Mouse (Mus musculus) CH12.LX (cell line): ENCODE data around the gene Smim22. TPM values are rescaled to one million over a fixed set of nuclear protein-coding genes. Genes with fewer than 3 reads are reported as not detected.

Source experiments
- DNase-seq: peaks from one replicate; pipeline ENCODE4 v3.0.0-alpha.2; 2013; ENCODE audit errors: extremely low read depth
- H3K27ac ChIP-seq: 2 replicates; pipeline ENCODE4 v1.5.1; 2012; ENCODE audit warnings: low read depth, mild to moderate bottlenecking, control low read depth, moderate library complexity; ENCODE audit not compliant: insufficient read depth
- H3K27me3 ChIP-seq: replicated peaks from 2 replicates; pipeline ENCODE3; 2012; ENCODE audit warnings: inconsistent platforms
- H3K36me3 ChIP-seq, 2 experiments: replicated peaks in 1 of 2; 2 replicates each; pipeline versions ENCODE3 to v1.6.1; 2012; ENCODE audit warnings: inconsistent platforms in 1 of 2, low read length in 1 of 2, mild to moderate bottlenecking in 1 of 2, mixed read lengths in 1 of 2, moderate library complexity in 1 of 2; ENCODE audit not compliant: control insufficient read depth in 1 of 2, insufficient read depth in 1 of 2
- H3K4me1 ChIP-seq, 2 experiments: 2 replicates each; pipeline ENCODE4 v1.6.1; 2012; ENCODE audit warnings: inconsistent platforms in 1 of 2, moderate library complexity in 1 of 2; ENCODE audit not compliant: insufficient read depth in 2 of 2, control insufficient read depth in 1 of 2
- H3K4me2 ChIP-seq: 2 replicates; pipeline ENCODE4 v1.6.1; 2012; ENCODE audit warnings: low read depth, mild to moderate bottlenecking, control low read depth; ENCODE audit not compliant: poor library complexity, insufficient read depth, severe bottlenecking
- H3K4me3 ChIP-seq, 3 experiments: fragments of 150-350 bp in 1 of 3; sonication (generic) in 1 of 3; replicated peaks in 1 of 3; 2 replicates each; pipeline versions ENCODE3 to v1.5.1; 2011 to 2012; ENCODE audit warnings: low read depth in 2 of 3, low read length in 2 of 3, mild to moderate bottlenecking in 2 of 3, moderate library complexity in 2 of 3, control low read depth in 1 of 3, improper control_type of control experiment in 1 of 3, inconsistent platforms in 1 of 3, mixed read lengths in 1 of 3; ENCODE audit not compliant: poor library complexity in 1 of 3
- H3K79me2 ChIP-seq: replicated peaks from 2 replicates; pipeline ENCODE4 v1.6.1; 2012; ENCODE audit warnings: mild to moderate bottlenecking, moderate library complexity; ENCODE audit not compliant: control insufficient read depth, poor library complexity, insufficient read depth, severe bottlenecking; ENCODE audit errors: extremely low read depth
- H3K9ac ChIP-seq: 2 replicates; pipeline ENCODE4 v1.6.1; 2012; ENCODE audit warnings: low read depth, mild to moderate bottlenecking, control low read depth, moderate library complexity; ENCODE audit not compliant: insufficient read depth
- H3K9me3 ChIP-seq: replicated peaks from 2 replicates; pipeline ENCODE3; 2012; ENCODE audit warnings: low read length, inconsistent platforms, mixed read lengths
- CHD2 ChIP-seq: IDR thresholded peaks from 2 replicates; pipeline ENCODE4 v1.6.1; 2011; ENCODE audit warnings: low read length, improper control_type of control experiment
- CTCF ChIP-seq, 2 experiments: IDR thresholded peaks in 1 of 2; conservative IDR thresholded peaks in 1 of 2; 2 replicates each; pipeline ENCODE4 v1.5.1; 2011 to 2012; ENCODE audit warnings: low read depth in 2 of 2, low read length in 2 of 2, improper control_type of control experiment in 1 of 2, inconsistent platforms in 1 of 2, mild to moderate bottlenecking in 1 of 2, moderate library complexity in 1 of 2
- ELF1 ChIP-seq: IDR thresholded peaks from 2 replicates; pipeline ENCODE4 v1.6.1; 2014; ENCODE audit warnings: low read depth, mild to moderate bottlenecking, inconsistent platforms, low read length, improper control_type of control experiment
- EP300 ChIP-seq: IDR thresholded peaks from 2 replicates; pipeline ENCODE4 v1.6.1; 2011; ENCODE audit warnings: low read length, improper control_type of control experiment
- ETS1 ChIP-seq: conservative IDR thresholded peaks from 2 replicates; pipeline ENCODE4 v1.6.1; 2012; ENCODE audit warnings: low read depth, mild to moderate bottlenecking, inconsistent platforms, low read length, improper control_type of control experiment, moderate library complexity
- GABPA ChIP-seq: IDR thresholded peaks from 2 replicates; pipeline ENCODE4 v1.6.1; 2012; ENCODE audit warnings: low read depth, low read length, improper control_type of control experiment, inconsistent platforms; ENCODE audit not compliant: insufficient replicate concordance
- HCFC1 ChIP-seq: IDR thresholded peaks from 2 replicates; pipeline ENCODE4 v1.6.1; 2012; ENCODE audit warnings: low read depth, mild to moderate bottlenecking, inconsistent platforms, low read length, improper control_type of control experiment
- IRF4 ChIP-seq: IDR thresholded peaks from 2 replicates; pipeline ENCODE4 v1.6.1; 2014; ENCODE audit warnings: low read depth, mild to moderate bottlenecking, inconsistent platforms, low read length, improper control_type of control experiment
- JUN ChIP-seq: IDR thresholded peaks from 2 replicates; pipeline ENCODE4 v1.6.1; 2011; ENCODE audit warnings: low read depth, mild to moderate bottlenecking, low read length, improper control_type of control experiment, moderate library complexity; ENCODE audit not compliant: insufficient read depth
- JUND ChIP-seq: conservative IDR thresholded peaks from 2 replicates; pipeline ENCODE4 v1.6.1; 2011; ENCODE audit warnings: low read depth, low read length, improper control_type of control experiment
- MAFK ChIP-seq: IDR thresholded peaks from 2 replicates; pipeline ENCODE4 v1.6.1; 2011; ENCODE audit warnings: low read length, improper control_type of control experiment; ENCODE audit not compliant: insufficient replicate concordance
- MAZ ChIP-seq: IDR thresholded peaks from 2 replicates; pipeline ENCODE4 v1.6.1; 2012; ENCODE audit warnings: low read depth, mild to moderate bottlenecking, inconsistent platforms, low read length, improper control_type of control experiment, moderate library complexity
- MEF2A ChIP-seq: IDR thresholded peaks from 2 replicates; pipeline ENCODE4 v1.6.1; 2014; ENCODE audit warnings: low read depth, mild to moderate bottlenecking, inconsistent platforms, low read length, improper control_type of control experiment, borderline replicate concordance
- NELFE ChIP-seq: IDR thresholded peaks from 2 replicates; pipeline ENCODE4 v1.6.1; 2011; ENCODE audit warnings: low read depth, low read length, improper control_type of control experiment
- NRF1 ChIP-seq: IDR thresholded peaks from 2 replicates; pipeline ENCODE4 v1.6.1; 2014; ENCODE audit warnings: low read depth, mild to moderate bottlenecking, inconsistent platforms, low read length, improper control_type of control experiment, moderate library complexity
- POLR2A ChIP-seq: IDR thresholded peaks from 2 replicates; pipeline ENCODE4 v1.6.1; 2011; ENCODE audit warnings: low read depth, mild to moderate bottlenecking, improper control_type of control experiment, low read length
- POLR2AphosphoS2 ChIP-seq: IDR thresholded peaks from 2 replicates; pipeline ENCODE4 v1.6.1; 2011; ENCODE audit warnings: low read depth, low read length, improper control_type of control experiment
- RAD21 ChIP-seq: IDR thresholded peaks from 2 replicates; pipeline ENCODE4 v1.6.1; 2011; ENCODE audit warnings: low read depth, mild to moderate bottlenecking, low read length, improper control_type of control experiment, moderate library complexity
- RCOR1 ChIP-seq: conservative IDR thresholded peaks from 2 replicates; pipeline ENCODE4 v1.6.1; 2012; ENCODE audit warnings: low read depth, mild to moderate bottlenecking, inconsistent platforms, low read length, improper control_type of control experiment
- SIN3A ChIP-seq: IDR thresholded peaks from 2 replicates; pipeline ENCODE4 v1.6.1; 2012; ENCODE audit warnings: low read length, improper control_type of control experiment, inconsistent platforms
- SMC3 ChIP-seq: IDR thresholded peaks from 2 replicates; pipeline ENCODE4 v1.6.1; 2011; ENCODE audit warnings: low read depth, low read length, improper control_type of control experiment
- TBP ChIP-seq: conservative IDR thresholded peaks from 2 replicates; pipeline ENCODE4 v1.6.1; 2011; ENCODE audit warnings: low read depth, low read length, improper control_type of control experiment
- USF2 ChIP-seq: conservative IDR thresholded peaks from 2 replicates; pipeline ENCODE4 v1.6.1; 2011; ENCODE audit warnings: low read depth, low read length, improper control_type of control experiment
- ZC3H11A ChIP-seq: IDR thresholded peaks from 2 replicates; pipeline ENCODE4 v1.6.1; 2012; ENCODE audit warnings: low read depth, mild to moderate bottlenecking, inconsistent platforms, low read length, improper control_type of control experiment
- ZKSCAN1 ChIP-seq: IDR thresholded peaks from 2 replicates; pipeline ENCODE4 v1.6.1; 2012; ENCODE audit warnings: low read depth, inconsistent platforms, low read length, improper control_type of control experiment, borderline replicate concordance
- ZNF384 ChIP-seq: IDR thresholded peaks from 2 replicates; pipeline ENCODE4 v1.6.1; 2012; ENCODE audit warnings: low read depth, low read length, improper control_type of control experiment, inconsistent platforms
- dilution Hi-C: fragments of 300-500 bp; cut with MboI; formaldehyde crosslinking; loops from 2 replicates; pipeline ENCODE4 v1.14.3; 2020; ENCODE audit warnings: low sequenced_read_pairs; ENCODE audit not compliant: extremely low pct_unique_long_range_greater_than_20kb, extremely low pct_ligation_motif_present
- in situ Hi-C: fragments of 300-500 bp; cut with MboI; formaldehyde crosslinking; loops from 3 replicates; pipeline ENCODE4 v1.14.3; 2019; ENCODE audit warnings: low sequenced_read_pairs, low pct_ligation_motif_present, low pct_unique_long_range_greater_than_20kb, mixed read lengths
- polyA plus RNA-seq: library from polyadenylated mRNA; unstranded; fragments of >175 nt; gene quantifications from 2 replicates; pipeline ENCODE4 v1.2.1, GENCODE M21; 2012; ENCODE audit warnings: low read depth; ENCODE audit not compliant: insufficient read length
- total RNA-seq, 2 experiments: library from RNA; depleted of rRNA; stranded (reverse); fragments of 300-350 nt in 1 of 2; fragments of >200 nt in 1 of 2; gene quantifications; 2 replicates each; pipeline ENCODE4 v1.2.3; 2012 to 2014

Gene Smim22
- total RNA-seq (2012; rRNA removed) (not detected in 2 replicates), total RNA-seq (2014; rRNA removed) (not detected in 2 replicates), polyA plus RNA-seq (not detected in 2 replicates)

GRCm38 (mm10) chr16:5007067-5007466 is at the start of gene Smim22:
Gene Smim22, plus strand, starts transcription at chr16:5007288.
- no peaks in the 10 kb centered on the region for H3K9me3 ChIP-seq
- no peak within 1 kb of the TSS for H3K4me3 ChIP-seq
- H3K27me3 ChIP-seq, result no peaks in the 10 kb centered on the region
- dilution Hi-C loops, result no loop called here
- H3K79me2 ChIP-seq, result no peaks in the 10 kb centered on the region
- peaks cover 14 to 22% of the 10 kb centered on the region in 2 experiments for H3K4me1 ChIP-seq
- no peak within 1 kb of the TSS for H3K9ac ChIP-seq
- peaks cover 14 to 42% of the 10 kb centered on the region in 2 experiments for H3K36me3 ChIP-seq
- no peak for DNase-seq
- no peak within 1 kb of the TSS for H3K27ac ChIP-seq
- in situ Hi-C loops, result loop anchor here (5.0 kb wide), 1 partner anchor 40 kb away; no protein-coding TSS in a partner anchor
- H3K4me2 ChIP-seq, result no peak within 1 kb of the TSS
- no peak for TF ChIP-seq HCFC1
- no peak for TF ChIP-seq CTCF (conservative IDR thresholded peaks at IDR 0.05 in 1 of 2, IDR thresholded peaks at IDR 0.05 in 1 of 2; ENCODE audit: low read depth in 2 of 2, low read length in 2 of 2)
- TF ChIP-seq CHD2, result no peak
- TF ChIP-seq IRF4, result no peak
- no peak for TF ChIP-seq EP300
- TF ChIP-seq JUND, result no peak
- TF ChIP-seq MAFK, result no peak
- no peak for TF ChIP-seq USF2
- no peak for TF ChIP-seq ELF1
- TF ChIP-seq SMC3, result no peak
- TF ChIP-seq TBP, result no peak
- no peak for TF ChIP-seq MAZ
- no peak for TF ChIP-seq MEF2A
- no peak for TF ChIP-seq ETS1
- no peak for TF ChIP-seq ZC3H11A
- TF ChIP-seq NRF1, result no peak
- TF ChIP-seq GABPA, result no peak
- no peak for TF ChIP-seq RCOR1

GRCm38 (mm10) chr16:4957446-4957845 is 49.6 kb upstream of the Smim22 start:
- Histone ChIP-seq H3K4me3 (no peak overlapping the region), H3K9ac (no peak overlapping the region), H3K27ac (no peak overlapping the region), H3K36me3 (peaks cover 58 to 82% of the 10 kb centered on the region in 2 experiments), H3K4me2 (no peak overlapping the region), H3K27me3 (no peaks in the 10 kb centered on the region), H3K9me3 (no peaks in the 10 kb centered on the region), H3K4me1 (peaks cover 4 to 53% of the 10 kb centered on the region in 2 experiments), H3K79me2 (peaks cover 4% of the 10 kb centered on the region)
- no peak for DNase-seq
- dilution Hi-C loops (no loop called here), in situ Hi-C loops (no loop called here)
- no peak for TF ChIP-seq MEF2A
- no peak for TF ChIP-seq GABPA
- no peak for TF ChIP-seq ZKSCAN1
- TF ChIP-seq ZNF384, result no peak
- TF ChIP-seq RAD21, result no peak
- TF ChIP-seq NRF1, result no peak
- no peak for TF ChIP-seq CTCF (conservative IDR thresholded peaks at IDR 0.05 in 1 of 2, IDR thresholded peaks at IDR 0.05 in 1 of 2; ENCODE audit: low read depth in 2 of 2, low read length in 2 of 2)
- TF ChIP-seq POLR2A, result no peak
- no peak for TF ChIP-seq POLR2AphosphoS2
- no peak for TF ChIP-seq MAZ
- no peak for TF ChIP-seq SIN3A
- TF ChIP-seq JUN, result no peak
- TF ChIP-seq IRF4, result no peak
- no peak for TF ChIP-seq NELFE
